ENCODE assay signal across 25 mouse cellular contexts in the genomic region with DNA sequence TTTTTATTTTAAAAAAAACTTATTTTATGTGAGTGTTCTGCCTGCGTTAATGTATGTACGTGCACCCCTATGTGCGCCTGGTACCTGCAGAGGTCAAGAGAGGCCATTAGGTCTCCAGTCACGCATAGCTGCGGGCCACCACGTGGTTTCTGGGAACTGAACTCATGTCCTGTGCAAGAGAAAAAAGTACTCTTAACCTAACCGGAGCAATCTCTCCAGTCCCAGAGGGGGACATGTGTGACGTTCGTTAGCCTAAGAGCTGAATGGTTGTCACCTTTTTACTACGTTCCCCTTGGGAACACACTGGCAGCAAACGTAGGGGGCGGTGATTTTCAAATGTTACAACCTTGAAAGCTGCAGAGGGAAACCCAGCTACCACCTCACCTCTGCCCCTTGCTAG. TPM values are rescaled to one million over a fixed set of nuclear protein-coding genes. Genes with fewer than 3 reads are reported as not detected.
DNase-seq lines count a peak whose midpoint lies in the region; ATAC-seq lines count a peak whose summit lies in the region.
"Had no signal": no experiment of that assay in that cellular context is flagged by ENCODE, and none has a peak within 500 bp of the region (broad histone marks: within the 10 kb centered on the region; RNA-seq: fewer than 3 reads in every experiment).

No protein-coding gene starts in this region.

- no peaks in the 10 kb centered on the region for H3K9me3 ChIP-seq in forebrain, embryonic 12.5 days
- H3K9me3 ChIP-seq: embryonic facial prominence, embryonic 13.5 days; forebrain, embryonic 13.5 days; hindbrain, embryonic 12.5 days; limb, embryonic 12.5 days had no signal

- no peak overlapping the region for H3K9ac ChIP-seq in forebrain, embryonic 12.5 days
- H3K9ac ChIP-seq: forebrain, embryonic 13.5 days; limb, embryonic 12.5 days; liver, postnatal 0 days had no signal

- intact Hi-C loops in left cerebral cortex, postnatal 14 days (cut with DNase I): no loop called here

- no peak overlapping the region for H3K27ac ChIP-seq in forebrain, embryonic 12.5 days
- H3K27ac ChIP-seq: embryonic facial prominence, embryonic 13.5 days; forebrain, embryonic 13.5 days; gastrocnemius, adult 2 months; hindbrain, embryonic 12.5 days; stomach, postnatal 0 days had no signal

- H3K4me2 ChIP-seq in forebrain, embryonic 12.5 days: no peak overlapping the region

- peak; percentile 64 for DNase-seq in heart, adult 11 months
- no peak for DNase-seq in heart, adult 18-20 months
- peak; percentile 38 to 48 for DNase-seq in kidney, adult 8-10 months
- DNase-seq in kidney, postnatal 10 days: no peak
- peak; percentile 52 for DNase-seq in kidney, postnatal 14 days
- no peak for DNase-seq in left cerebral cortex, postnatal 14 days (ENCODE audit: low spot score in 2 of 2)
- DNase-seq: cerebellum, adult 8-10 months; cerebellum, postnatal 36 days; embryo, embryonic 11 days; gastrocnemius, adult 2 months; liver, postnatal 0 days; thymus, adult 2 months; thymus, postnatal 4 days had no signal

- H3K27me3 ChIP-seq in forebrain, embryonic 12.5 days: peaks cover 8% of the 10 kb centered on the region; the same call in 1 of the 2 replicates
- H3K27me3 ChIP-seq: Patski had no signal

- H3K36me3 ChIP-seq in forebrain, embryonic 12.5 days (replicated peaks): no peaks in the 10 kb centered on the region
- H3K36me3 ChIP-seq: embryonic facial prominence, embryonic 13.5 days; G1E; hindbrain, embryonic 12.5 days; limb, embryonic 12.5 days had no signal

- peaks cover 23% of the 10 kb centered on the region for H3K4me1 ChIP-seq in forebrain, embryonic 12.5 days

- no peak overlapping the region for H3K4me3 ChIP-seq in forebrain, embryonic 12.5 days (replicated peaks)
- H3K4me3 ChIP-seq: erythroblast, embryonic 14.5 days; limb, embryonic 12.5 days had no signal

- no peak for ATAC-seq in forebrain, embryonic 12.5 days (ENCODE audit: low FRiP score)
- ATAC-seq: CD4-positive, CD25-positive, alpha-beta regulatory T cell, adult 4 months; forebrain, embryonic 13.5 days; liver, postnatal 0 days; lung, postnatal 0 days; Patski had no signal

- 66% methylated on average over 12 of the region's 12 CpGs for WGBS in forebrain, embryonic 12.5 days

RNA-seq across cellular contexts. Expression of gene Kank1, which starts 29.8 kb away (rescaled TPM):
- 10 to 100 TPM; 37.2 to 38.1 TPM for total RNA-seq in heart, adult 18-20 months (2021)
- polyA plus RNA-seq in forebrain, embryonic 12.5 days (2016; fragmentation: Nextera tagmentation; extraction: Ambion mirVana): 8.0 and 8.8 TPM in 2 replicates
- 10 to 100 TPM; 24.5 to 24.6 TPM for total RNA-seq in left cerebral cortex, postnatal 14 days (2021)
- total RNA-seq: neutrophil, adult 5-6 weeks had no signal
- polyA plus RNA-seq: CD4-positive, CD25-positive, alpha-beta regulatory T cell, adult 4 months; erythroblast, embryonic 14.5 days; G1E had no signal

Comparison
In these comparisons a context has a peak if more than half of its experiments do, and no peak if none do; other contexts are left out.
1. DNase-seq: peak in heart, adult 11 months (single experiment), kidney, adult 8-10 months (2 of 2) and kidney, postnatal 14 days (single experiment); none in heart, adult 18-20 months (0 of 2), kidney, postnatal 10 days (single experiment) and left cerebral cortex, postnatal 14 days (0 of 2).